Mouse (Mus musculus) hindbrain, embryonic 16.5 days (tissue): Measurements from ENCODE around the gene Mast4. TPM values are rescaled to one million over a fixed set of nuclear protein-coding genes. Genes with fewer than 3 reads are reported as not detected.

Experiments used
- ATAC-seq: fragments of 200-750 bp; cut with Nextera tagmentation; 2 replicates; pipeline ENCODE4 v1.8.0; 2017; ENCODE audit warnings: moderate TSS enrichment, moderate library complexity
- H3K27ac ChIP-seq: fragments of 300-500 bp; sonication (generic); 2 replicates; pipeline ENCODE4 v1.5.1; 2014; ENCODE audit warnings: low read depth, mild to moderate bottlenecking, control low read depth, low read length, moderate library complexity
- H3K27me3 ChIP-seq: fragments of 300-500 bp; sonication (generic); replicated peaks from 2 replicates; pipeline ENCODE4 v1.6.1; 2014; ENCODE audit warnings: low read length; ENCODE audit not compliant: control insufficient read depth, insufficient read depth
- H3K36me3 ChIP-seq: fragments of 300-500 bp; sonication (generic); 2 replicates; pipeline ENCODE4 v1.6.1; 2014; ENCODE audit warnings: mild to moderate bottlenecking, low read length, moderate library complexity, mixed read lengths; ENCODE audit not compliant: control insufficient read depth, insufficient read depth
- H3K4me1 ChIP-seq: fragments of 300-500 bp; sonication (generic); 2 replicates; pipeline ENCODE4 v1.6.1; 2014; ENCODE audit warnings: low read depth, low read length; ENCODE audit not compliant: control insufficient read depth, insufficient read depth
- H3K4me2 ChIP-seq: fragments of 300-500 bp; sonication (generic); 2 replicates; pipeline ENCODE4 v1.6.1; 2014; ENCODE audit warnings: mild to moderate bottlenecking, low read length, control low read depth, moderate library complexity
- H3K4me3 ChIP-seq: fragments of 300-500 bp; sonication (generic); 2 replicates; pipeline ENCODE4 v1.5.1; 2014; ENCODE audit warnings: mild to moderate bottlenecking, low read length, control low read depth, moderate library complexity
- H3K9ac ChIP-seq: fragments of 300-500 bp; sonication (generic); 2 replicates; pipeline ENCODE4 v1.6.1; 2014; ENCODE audit warnings: low read depth, mild to moderate bottlenecking, control low read depth, low read length, moderate library complexity
- H3K9me3 ChIP-seq: fragments of 300-500 bp; sonication (generic); 2 replicates; pipeline ENCODE4 v1.6.1; 2014; ENCODE audit warnings: mild to moderate bottlenecking, low read length, moderate library complexity; ENCODE audit not compliant: control insufficient read depth
- WGBS: fragments of 180-500 bp; shearing (Covaris S2); extraction: QIAGEN DNeasy Blood & Tissue Kit; methylation state at CpG from one replicate; pipeline ENCODE4 v1.1.7; 2014; 5-methylcytosine and 5-hydroxymethylcytosine counted together
- polyA plus RNA-seq: library from polyadenylated mRNA; unstranded; fragments of >200 nt; fragmentation: Nextera tagmentation; extraction: Ambion mirVana; gene quantifications from 2 replicates; pipeline ENCODE4 v1.2.1, GENCODE M21; 2015

Mast4 gene
- polyA plus RNA-seq, 1 experiment from 2014 or later, result 24.6 TPM

GRCm38 (mm10) chr13:103302077-103302476 lies 32.2 kb downstream of the Mast4 start:
- no peak overlapping the region for H3K4me2 ChIP-seq
- 91% methylated on average over 2 of the region's 2 CpGs for WGBS

GRCm38 (mm10) chr13:103294424-103294823 lies 39.9 kb downstream of the Mast4 start:
- Histone ChIP-seq H3K9ac (no peak overlapping the region), H3K4me2 (no peak overlapping the region), H3K27ac (no peak overlapping the region), H3K9me3 (no peaks in the 10 kb centered on the region), H3K4me3 (no peak overlapping the region), H3K27me3 (no peaks in the 10 kb centered on the region), H3K36me3 (no peaks in the 10 kb centered on the region), H3K4me1 (no peaks in the 10 kb centered on the region)
- 90% methylated on average over 13 of the region's 13 CpGs for WGBS
- ATAC-seq, result no peak

More at GRCm38 (mm10) chr13:103302077-103302476, 32.2 kb downstream of the Mast4 start:
- ATAC-seq, result no peak
- Histone ChIP-seq H3K27ac (no peak overlapping the region), H3K9ac (no peak overlapping the region), H3K4me3 (no peak overlapping the region), H3K9me3 (no peaks in the 10 kb centered on the region), H3K27me3 (no peaks in the 10 kb centered on the region), H3K36me3 (no peaks in the 10 kb centered on the region), H3K4me1 (no peaks in the 10 kb centered on the region)

- no peaks in the 10 kb centered on the region for H3K4me1 ChIP-seq
- H3K4me2 ChIP-seq, result no peak overlapping the region
- ATAC-seq, result no peak
- no peaks in the 10 kb centered on the region for H3K9me3 ChIP-seq
- no peak overlapping the region for H3K9ac ChIP-seq
- H3K4me3 ChIP-seq, result no peak overlapping the region
- WGBS, result 62% methylated on average over 1 of the region's 1 CpGs
- no peak overlapping the region for H3K27ac ChIP-seq
- no peaks in the 10 kb centered on the region for H3K27me3 ChIP-seq
- H3K36me3 ChIP-seq, result no peaks in the 10 kb centered on the region
Measured at GRCm38 (mm10) chr13:103293121-103293520, 41.2 kb downstream of the Mast4 start.

- H3K36me3 ChIP-seq, result no peaks in the 10 kb centered on the region
- H3K9ac ChIP-seq, result no peak overlapping the region
- no peak overlapping the region for H3K27ac ChIP-seq
- H3K27me3 ChIP-seq, result no peaks in the 10 kb centered on the region
- no peaks in the 10 kb centered on the region for H3K9me3 ChIP-seq
- H3K4me3 ChIP-seq, result no peak overlapping the region
- WGBS, result 92% methylated on average over 4 of the region's 4 CpGs
- ATAC-seq, result no peak
- H3K4me1 ChIP-seq, result no peaks in the 10 kb centered on the region
- no peak overlapping the region for H3K4me2 ChIP-seq
Measured at GRCm38 (mm10) chr13:103291098-103291497, 43.2 kb downstream of the Mast4 start.

- no peak overlapping the region for H3K9ac ChIP-seq
- WGBS, result 78% methylated on average over 5 of the region's 5 CpGs
- H3K4me2 ChIP-seq, result no peak overlapping the region
- ATAC-seq, result no peak
- H3K4me3 ChIP-seq, result no peak overlapping the region
- no peak overlapping the region for H3K27ac ChIP-seq
- no peaks in the 10 kb centered on the region for H3K9me3 ChIP-seq
- no peaks in the 10 kb centered on the region for H3K27me3 ChIP-seq
- H3K36me3 ChIP-seq, result no peaks in the 10 kb centered on the region
- no peaks in the 10 kb centered on the region for H3K4me1 ChIP-seq
Measured at GRCm38 (mm10) chr13:103285821-103286220, 48.5 kb downstream of the Mast4 start.

- WGBS, result 87% methylated on average over 7 of the region's 7 CpGs
- no peaks in the 10 kb centered on the region for H3K27me3 ChIP-seq
- no peaks in the 10 kb centered on the region for H3K36me3 ChIP-seq
- H3K27ac ChIP-seq, result no peak overlapping the region
- no peaks in the 10 kb centered on the region for H3K4me1 ChIP-seq
- no peak overlapping the region for H3K4me2 ChIP-seq
- H3K9me3 ChIP-seq, result no peaks in the 10 kb centered on the region
- no peak overlapping the region for H3K4me3 ChIP-seq
- ATAC-seq, result no peak
- no peak overlapping the region for H3K9ac ChIP-seq
Measured at GRCm38 (mm10) chr13:103285036-103285435, 49.3 kb downstream of the Mast4 start.

- Histone ChIP-seq H3K4me3 (no peak overlapping the region), H3K27me3 (no peaks in the 10 kb centered on the region), H3K9ac (no peak overlapping the region), H3K36me3 (no peaks in the 10 kb centered on the region), H3K27ac (no peak overlapping the region), H3K4me2 (no peak overlapping the region), H3K9me3 (no peaks in the 10 kb centered on the region), H3K4me1 (no peaks in the 10 kb centered on the region)
- 85% methylated on average over 9 of the region's 9 CpGs for WGBS
- ATAC-seq, result no peak
Measured at GRCm38 (mm10) chr13:103270856-103271391, 63.4 kb downstream of the Mast4 start.

- Histone ChIP-seq H3K27me3 (no peaks in the 10 kb centered on the region), H3K36me3 (no peaks in the 10 kb centered on the region), H3K4me1 (no peaks in the 10 kb centered on the region), H3K9ac (no peak overlapping the region), H3K27ac (no peak overlapping the region), H3K4me2 (no peak overlapping the region), H3K9me3 (no peaks in the 10 kb centered on the region), H3K4me3 (no peak overlapping the region)
- ATAC-seq, result no peak
- 78% methylated on average over 3 of the region's 3 CpGs for WGBS
Measured at GRCm38 (mm10) chr13:103262707-103263106, 71.6 kb downstream of the Mast4 start.

GRCm38 (mm10) chr13:103262061-103262460 lies 72.2 kb downstream of the Mast4 start:
- H3K9me3 ChIP-seq, result no peaks in the 10 kb centered on the region
- WGBS, result 74% methylated on average over 3 of the region's 3 CpGs
- H3K9ac ChIP-seq, result no peak overlapping the region
- H3K4me2 ChIP-seq, result no peak overlapping the region
- H3K27me3 ChIP-seq, result no peaks in the 10 kb centered on the region
- H3K4me1 ChIP-seq, result no peaks in the 10 kb centered on the region
- H3K27ac ChIP-seq, result no peak overlapping the region
- H3K4me3 ChIP-seq, result no peak overlapping the region
- no peak for ATAC-seq
- no peaks in the 10 kb centered on the region for H3K36me3 ChIP-seq

GRCm38 (mm10) chr13:103260414-103260813 lies 73.9 kb downstream of the Mast4 start:
- no peaks in the 10 kb centered on the region for H3K9me3 ChIP-seq
- H3K9ac ChIP-seq, result no peak overlapping the region
- H3K27ac ChIP-seq, result no peak overlapping the region
- WGBS, result 89% methylated on average over 3 of the region's 3 CpGs
- H3K4me1 ChIP-seq, result no peaks in the 10 kb centered on the region
- no peaks in the 10 kb centered on the region for H3K36me3 ChIP-seq
- ATAC-seq, result no peak
- no peak overlapping the region for H3K4me3 ChIP-seq
- H3K4me2 ChIP-seq, result no peak overlapping the region
- H3K27me3 ChIP-seq, result no peaks in the 10 kb centered on the region
